Mouse (Mus musculus) MEL (cell line): Measurements from ENCODE around the gene Tnfrsf1a.

ENCODE experiments used
- CTCF ChIP-seq, 3 experiments: IDR thresholded peaks in 2 of 3; conservative IDR thresholded peaks in 1 of 3; 2 replicates each; pipeline ENCODE4 v1.5.1; 2011 to 2012; ENCODE audit warnings: low read length in 3 of 3, low read depth in 2 of 3, mild to moderate bottlenecking in 2 of 3, improper control_type of control experiment in 1 of 3, inconsistent platforms in 1 of 3, mixed read lengths in 1 of 3, moderate library complexity in 1 of 3; ENCODE audit not compliant: control insufficient read depth in 1 of 3, insufficient read depth in 1 of 3, poor library complexity in 1 of 3, severe bottlenecking in 1 of 3
- EP300 ChIP-seq, 2 experiments: IDR thresholded peaks; 2 replicates each; pipeline ENCODE4 v1.6.1; 2011; ENCODE audit warnings: improper control_type of control experiment in 2 of 2, low read length in 2 of 2, low read depth in 1 of 2, mild to moderate bottlenecking in 1 of 2
- MAFK ChIP-seq: IDR thresholded peaks from 2 replicates; pipeline ENCODE4 v1.6.1; 2011; ENCODE audit warnings: low read depth, mild to moderate bottlenecking, low read length, improper control_type of control experiment, borderline replicate concordance
- POLR2A ChIP-seq, 2 experiments: IDR thresholded peaks; 2 replicates each; pipeline ENCODE4 v1.6.1; 2011 to 2012; ENCODE audit warnings: low read length in 2 of 2, mild to moderate bottlenecking in 2 of 2, control low read depth in 1 of 2, improper control_type of control experiment in 1 of 2, low read depth in 1 of 2, moderate library complexity in 1 of 2; ENCODE audit not compliant: control insufficient read depth in 1 of 2, insufficient read depth in 1 of 2, poor library complexity in 1 of 2
- POLR2AphosphoS5 ChIP-seq: IDR thresholded peaks from 2 replicates; pipeline ENCODE4 v1.6.1; 2012; ENCODE audit warnings: low read depth, borderline replicate concordance, mild to moderate bottlenecking, inconsistent platforms, low read length, moderate library complexity, mixed read lengths
- RAD21 ChIP-seq: IDR thresholded peaks from 2 replicates; pipeline ENCODE4 v1.6.1; 2011; ENCODE audit warnings: mild to moderate bottlenecking, low read depth, low read length, improper control_type of control experiment
- SIN3A ChIP-seq: IDR thresholded peaks from 2 replicates; pipeline ENCODE4 v1.6.1; 2012; ENCODE audit warnings: low read length, improper control_type of control experiment, inconsistent platforms
- SMC3 ChIP-seq: IDR thresholded peaks from 2 replicates; pipeline ENCODE4 v1.6.1; 2011; ENCODE audit warnings: low read depth, low read length, improper control_type of control experiment
- ZC3H11A ChIP-seq: IDR thresholded peaks from 2 replicates; pipeline ENCODE4 v1.6.1; 2012; ENCODE audit warnings: low read depth, mild to moderate bottlenecking, inconsistent platforms, low read length, improper control_type of control experiment

- no peak for TF ChIP-seq EP300 (IDR thresholded peaks at IDR 0.05; ENCODE audit: low read depth in 1 of 2, low read length in 2 of 2)
- TF ChIP-seq MAFK, result no peak
- no peak for TF ChIP-seq POLR2A (IDR thresholded peaks at IDR 0.05; ENCODE audit: control insufficient read depth in 1 of 2, insufficient read depth in 1 of 2, low read depth in 1 of 2, low read length in 2 of 2, poor library complexity in 1 of 2)
- no peak for TF ChIP-seq RAD21
- no peak for TF ChIP-seq POLR2AphosphoS5
- TF ChIP-seq CTCF (IDR thresholded peaks at IDR 0.05 in 2 of 3, conservative IDR thresholded peaks at IDR 0.05 in 1 of 3; ENCODE audit: control insufficient read depth in 1 of 3, insufficient read depth in 1 of 3, low read depth in 2 of 3, low read length in 3 of 3, poor library complexity in 1 of 3, severe bottlenecking in 1 of 3), result no peak
- no peak for TF ChIP-seq SMC3
- TF ChIP-seq SIN3A, result no peak
- TF ChIP-seq ZC3H11A, result no peak
Observed at GRCm38 (mm10) chr6:125363451-125364242, 14.5 kb downstream of the Tnfrsf1a start.
